Mouse (Mus musculus) MEL (cell line): ENCODE data around the gene Cand2. TPM values are rescaled to one million over a fixed set of nuclear protein-coding genes. Genes with fewer than 3 reads are reported as not detected.

Experiments
- DNase-seq: peaks from one replicate; pipeline ENCODE4 v3.0.0; 2011; ENCODE audit warnings: low read depth, low spot score
- H3K27ac ChIP-seq: 2 replicates; pipeline ENCODE4 v1.5.1; 2012; ENCODE audit warnings: low read depth, mild to moderate bottlenecking, control low read depth, low read length, moderate library complexity; ENCODE audit not compliant: control insufficient read depth
- H3K27me3 ChIP-seq, 2 experiments: fragments of 150-350 bp in 1 of 2; sonication (generic) in 1 of 2; 2 replicates each; pipeline ENCODE4 v1.6.1; 2012; ENCODE audit warnings: low read length in 2 of 2, mild to moderate bottlenecking in 2 of 2, improper control_type of control experiment in 1 of 2, moderate library complexity in 1 of 2; ENCODE audit not compliant: insufficient read depth in 2 of 2, control insufficient read depth in 1 of 2
- H3K36me3 ChIP-seq, 2 experiments: 2 replicates each; pipeline ENCODE4 v1.6.1; 2012 to 2014; ENCODE audit warnings: low read length in 2 of 2, improper control_type of control experiment in 1 of 2, inconsistent platforms in 1 of 2, mild to moderate bottlenecking in 1 of 2; ENCODE audit not compliant: insufficient read depth in 2 of 2, control insufficient read depth in 1 of 2
- H3K4me1 ChIP-seq, 2 experiments: fragments of 150-350 bp in 1 of 2; sonication (generic) in 1 of 2; 2 replicates each; pipeline ENCODE4 v1.6.1; 2012; ENCODE audit warnings: low read length in 2 of 2, improper control_type of control experiment in 1 of 2, mild to moderate bottlenecking in 1 of 2; ENCODE audit not compliant: insufficient read depth in 2 of 2, control insufficient read depth in 1 of 2
- H3K4me3 ChIP-seq, 2 experiments: fragments of 150-350 bp in 1 of 2; sonication (generic) in 1 of 2; 2 replicates each; pipeline ENCODE4 v1.5.1; 2012; ENCODE audit warnings: low read depth in 2 of 2, low read length in 2 of 2, mild to moderate bottlenecking in 2 of 2, moderate library complexity in 2 of 2, control low read depth in 1 of 2, improper control_type of control experiment in 1 of 2; ENCODE audit not compliant: control insufficient read depth in 1 of 2, insufficient read depth in 1 of 2
- H3K79me2 ChIP-seq: 2 replicates; pipeline ENCODE4 v1.6.1; 2012; ENCODE audit warnings: mild to moderate bottlenecking, low read length, moderate library complexity; ENCODE audit not compliant: control insufficient read depth, poor library complexity, insufficient read depth
- H3K9ac ChIP-seq: 2 replicates; pipeline ENCODE4 v1.6.1; 2012; ENCODE audit warnings: low read depth, mild to moderate bottlenecking, control low read depth, low read length, moderate library complexity; ENCODE audit not compliant: control insufficient read depth, poor library complexity, severe bottlenecking
- H3K9me3 ChIP-seq: fragments of 150-350 bp; sonication (generic); replicated peaks from 2 replicates; pipeline ENCODE4 v1.6.1; 2012; ENCODE audit warnings: mild to moderate bottlenecking, low read length, improper control_type of control experiment, moderate library complexity; ENCODE audit not compliant: insufficient read depth
- CHD1 ChIP-seq: IDR thresholded peaks from 2 replicates; pipeline ENCODE4 v1.6.1; 2012; ENCODE audit warnings: low read depth, mild to moderate bottlenecking, inconsistent platforms, low read length, improper control_type of control experiment
- CTCF ChIP-seq, 3 experiments: IDR thresholded peaks in 2 of 3; conservative IDR thresholded peaks in 1 of 3; 2 replicates each; pipeline ENCODE4 v1.5.1; 2011 to 2012; ENCODE audit warnings: low read length in 3 of 3, low read depth in 2 of 3, mild to moderate bottlenecking in 2 of 3, improper control_type of control experiment in 1 of 3, inconsistent platforms in 1 of 3, mixed read lengths in 1 of 3, moderate library complexity in 1 of 3; ENCODE audit not compliant: control insufficient read depth in 1 of 3, insufficient read depth in 1 of 3, poor library complexity in 1 of 3, severe bottlenecking in 1 of 3
- EP300 ChIP-seq, 2 experiments: IDR thresholded peaks; 2 replicates each; pipeline ENCODE4 v1.6.1; 2011; ENCODE audit warnings: improper control_type of control experiment in 2 of 2, low read length in 2 of 2, low read depth in 1 of 2, mild to moderate bottlenecking in 1 of 2
- ETS1 ChIP-seq: IDR thresholded peaks from 2 replicates; pipeline ENCODE4 v1.6.1; 2012; ENCODE audit warnings: low read depth, mild to moderate bottlenecking, inconsistent platforms, low read length, improper control_type of control experiment, moderate library complexity
- GABPA ChIP-seq: IDR thresholded peaks from 2 replicates; pipeline ENCODE4 v1.6.1; 2012; ENCODE audit warnings: low read depth, mild to moderate bottlenecking, inconsistent platforms, low read length, improper control_type of control experiment, moderate library complexity
- HCFC1 ChIP-seq: IDR thresholded peaks from 2 replicates; pipeline ENCODE4 v1.6.1; 2012; ENCODE audit warnings: low read depth, mild to moderate bottlenecking, inconsistent platforms, low read length, improper control_type of control experiment, moderate library complexity
- JUND ChIP-seq: IDR thresholded peaks from 2 replicates; pipeline ENCODE4 v1.6.1; 2011; ENCODE audit warnings: low read depth, mild to moderate bottlenecking, improper control_type of control experiment, low read length
- KAT2A ChIP-seq: conservative IDR thresholded peaks from 2 replicates; pipeline ENCODE4 v1.6.1; 2012; ENCODE audit warnings: low read depth, low read length, improper control_type of control experiment, inconsistent platforms
- MAX ChIP-seq: IDR thresholded peaks from 2 replicates; pipeline ENCODE4 v1.6.1; 2011; ENCODE audit warnings: low read length, improper control_type of control experiment
- MAZ ChIP-seq: IDR thresholded peaks from 2 replicates; pipeline ENCODE4 v1.6.1; 2012; ENCODE audit warnings: low read depth, mild to moderate bottlenecking, inconsistent platforms, low read length, improper control_type of control experiment
- MEF2A ChIP-seq: IDR thresholded peaks from 2 replicates; pipeline ENCODE4 v1.6.1; 2014; ENCODE audit warnings: low read depth, mild to moderate bottlenecking, inconsistent platforms, low read length, improper control_type of control experiment; ENCODE audit not compliant: poor library complexity, insufficient replicate concordance, severe bottlenecking; ENCODE audit errors: extremely low read depth
- MXI1 ChIP-seq: IDR thresholded peaks from 2 replicates; pipeline ENCODE4 v1.6.1; 2011; ENCODE audit warnings: mild to moderate bottlenecking, low read depth, low read length, improper control_type of control experiment
- POLR2AphosphoS2 ChIP-seq: IDR thresholded peaks from 2 replicates; pipeline ENCODE4 v1.6.1; 2011; ENCODE audit warnings: low read length, improper control_type of control experiment
- SMC3 ChIP-seq: IDR thresholded peaks from 2 replicates; pipeline ENCODE4 v1.6.1; 2011; ENCODE audit warnings: low read depth, low read length, improper control_type of control experiment
- TAL1 ChIP-seq: IDR thresholded peaks from 2 replicates; pipeline ENCODE4 v1.6.1; 2012; ENCODE audit warnings: mild to moderate bottlenecking, inconsistent platforms, low read length, moderate library complexity, mixed read lengths
- TBP ChIP-seq: IDR thresholded peaks from 2 replicates; pipeline ENCODE4 v1.8.0; 2011; ENCODE audit warnings: low read depth, low read length, improper control_type of control experiment
- UBTF ChIP-seq: IDR thresholded peaks from 2 replicates; pipeline ENCODE4 v1.6.1; 2012; ENCODE audit warnings: low read depth, mild to moderate bottlenecking, inconsistent platforms, low read length, improper control_type of control experiment, moderate library complexity, borderline replicate concordance; ENCODE audit not compliant: insufficient read depth
- ZKSCAN1 ChIP-seq: IDR thresholded peaks from 2 replicates; pipeline ENCODE4 v1.6.1; 2012; ENCODE audit warnings: low read depth, mild to moderate bottlenecking, inconsistent platforms, low read length, improper control_type of control experiment, moderate library complexity
- ZMIZ1 ChIP-seq: IDR thresholded peaks from 2 replicates; pipeline ENCODE4 v1.6.1; 2012; ENCODE audit warnings: low read depth, mild to moderate bottlenecking, inconsistent platforms, low read length, improper control_type of control experiment, moderate library complexity
- ZNF384 ChIP-seq: IDR thresholded peaks from 2 replicates; pipeline ENCODE4 v1.6.1; 2012; ENCODE audit warnings: low read depth, mild to moderate bottlenecking, inconsistent platforms, low read length, improper control_type of control experiment
- polyA plus RNA-seq, 2 experiments: library from polyadenylated mRNA; stranded (reverse) in 1 of 2; unstranded in 1 of 2; fragments of >175 nt in 1 of 2; fragments of >200 nt in 1 of 2; gene quantifications; 2 replicates each; pipeline versions ENCODE4 v1.2.1 to v1.2.4; 2012; ENCODE audit warnings: low replicate concordance in 2 of 2, low read depth in 1 of 2; ENCODE audit not compliant: insufficient read length in 2 of 2, insufficient read depth in 1 of 2, missing spikeins in 1 of 2
- total RNA-seq: library from RNA; depleted of rRNA; stranded (reverse); fragments of 300-350 nt; gene quantifications from 2 replicates; pipeline ENCODE4 v1.2.3, GENCODE M21; 2012

Cand2 gene
- total and polyA plus RNA-seq, 3 experiments = 1.8 to 6.6 TPM; not detected in 1

DNA sequence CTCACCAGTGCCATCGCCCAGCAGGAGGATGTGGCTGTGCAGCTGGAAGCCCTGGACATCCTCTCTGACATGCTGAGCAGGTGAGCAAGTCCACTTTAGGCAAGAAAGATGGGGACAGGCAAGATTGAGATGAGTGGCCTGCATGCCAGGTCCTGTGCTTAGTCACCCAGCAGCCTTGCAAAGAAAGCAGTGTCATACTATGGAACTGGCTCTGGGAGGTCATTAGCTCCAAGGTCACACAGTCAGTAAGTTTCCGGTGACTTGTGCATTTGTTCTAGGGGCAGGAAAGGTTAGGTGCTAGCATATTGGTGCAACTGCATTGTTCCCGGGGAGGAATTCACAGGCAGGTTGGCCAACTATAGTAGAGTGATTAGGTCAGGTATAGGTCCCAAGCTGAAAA lies 8.4 kb downstream of the Cand2 start:
- TF ChIP-seq JUND (no peak), MEF2A (no peak), UBTF (no peak)
- TF ChIP-seq, all 39 proteins: peak for 0
- Histone ChIP-seq H3K27me3 (no peaks in the 10 kb centered on the region), H3K27ac (no peak overlapping the region), H3K4me1 (no peaks in the 10 kb centered on the region), H3K79me2 (no peaks in the 10 kb centered on the region), H3K4me3 (no peak overlapping the region), H3K9ac (no peak overlapping the region), H3K36me3 (no peaks in the 10 kb centered on the region), H3K9me3 (no peaks in the 10 kb centered on the region)
- no peak for DNase-seq

DNA sequence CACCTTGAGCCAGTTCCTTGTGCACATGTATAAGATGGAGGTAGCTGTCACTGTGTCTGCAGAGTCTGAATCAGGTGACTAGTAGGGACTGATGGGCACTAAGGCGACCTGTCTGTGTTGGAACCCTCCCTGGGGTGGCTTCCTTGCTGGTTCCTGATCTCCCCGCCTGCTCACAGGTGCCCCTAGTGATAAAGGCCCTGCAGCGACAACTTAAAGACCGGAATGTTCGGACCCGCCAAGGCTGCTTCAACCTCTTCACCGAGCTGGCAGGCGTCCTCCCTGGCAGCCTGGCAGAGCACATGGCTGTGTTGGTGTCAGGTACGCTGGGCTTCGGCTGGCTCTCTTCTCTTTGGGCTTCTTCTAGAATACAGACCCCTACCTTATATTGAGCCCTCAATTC lies 16.7 kb downstream of the Cand2 start:
- no peak for TF ChIP-seq HCFC1
- no peak for TF ChIP-seq UBTF
- TF ChIP-seq MAZ = no peak
- no peak for TF ChIP-seq MAX
- no peak for TF ChIP-seq ETS1
- TF ChIP-seq EP300 (IDR thresholded peaks at IDR 0.05; ENCODE audit: low read depth in 1 of 2, low read length in 2 of 2) = no peak
- no peak for TF ChIP-seq MXI1
- no peak for TF ChIP-seq ZMIZ1
- no peak for TF ChIP-seq CHD1
- no peak overlapping the region for H3K9ac ChIP-seq
- no peaks in the 10 kb centered on the region for H3K27me3 ChIP-seq
- no peaks in the 10 kb centered on the region for H3K4me1 ChIP-seq
- no peaks in the 10 kb centered on the region for H3K36me3 ChIP-seq
- no peaks in the 10 kb centered on the region for H3K9me3 ChIP-seq
- H3K27ac ChIP-seq = no peak overlapping the region
- DNase-seq = no peak
- no peaks in the 10 kb centered on the region for H3K79me2 ChIP-seq
- no peak overlapping the region for H3K4me3 ChIP-seq

DNA sequence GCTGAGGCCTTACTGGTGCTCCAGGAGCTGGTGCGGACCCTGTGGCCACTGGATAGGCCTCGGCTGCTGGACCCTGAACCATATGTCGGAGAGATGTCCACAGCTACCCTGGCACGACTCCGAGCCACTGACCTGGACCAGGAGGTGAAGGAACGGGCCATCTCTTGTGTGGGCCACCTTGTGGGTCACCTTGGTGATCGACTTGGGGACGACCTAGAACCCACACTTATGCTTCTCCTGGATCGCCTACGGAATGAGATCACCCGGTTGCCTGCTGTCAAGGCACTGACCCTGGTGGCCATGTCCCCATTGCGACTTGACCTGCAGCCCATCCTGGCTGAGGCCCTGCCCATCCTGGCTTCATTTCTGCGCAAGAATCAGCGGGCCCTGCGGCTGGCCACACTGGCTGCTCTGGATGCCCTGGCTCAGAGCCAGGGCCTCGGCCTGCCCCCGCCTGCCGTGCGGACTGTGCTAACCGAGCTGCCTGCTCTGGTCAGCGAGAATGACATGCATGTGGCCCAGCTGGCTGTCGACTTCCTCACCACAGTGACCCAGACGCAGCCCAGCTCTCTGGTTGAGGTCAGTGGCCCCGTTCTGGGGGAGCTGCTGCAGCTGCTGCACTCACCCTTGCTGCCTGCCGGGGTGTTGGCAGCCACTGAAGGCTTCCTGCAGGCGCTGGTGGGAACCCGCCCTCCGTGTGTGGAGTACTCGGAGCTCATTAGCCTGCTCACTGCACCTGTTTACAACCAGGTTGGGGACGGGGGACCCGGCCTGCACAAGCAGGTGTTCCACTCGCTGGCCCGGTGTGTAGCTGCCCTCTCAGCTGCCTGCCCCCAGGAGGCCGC lies 17.7 kb downstream of the Cand2 start:
- no peak for TF ChIP-seq POLR2AphosphoS2
- no peak for TF ChIP-seq HCFC1
- TF ChIP-seq TBP = no peak
- TF ChIP-seq MAZ = no peak
- no peak for TF ChIP-seq TAL1
- no peak for TF ChIP-seq CTCF (IDR thresholded peaks at IDR 0.05 in 2 of 3, conservative IDR thresholded peaks at IDR 0.05 in 1 of 3; ENCODE audit: control insufficient read depth in 1 of 3, insufficient read depth in 1 of 3, low read depth in 2 of 3, low read length in 3 of 3, poor library complexity in 1 of 3, severe bottlenecking in 1 of 3)
- TF ChIP-seq ZNF384 = no peak
- no peak for TF ChIP-seq SMC3
- TF ChIP-seq GABPA = no peak
- no peak for TF ChIP-seq ZKSCAN1
- no peak for TF ChIP-seq KAT2A
- no peaks in the 10 kb centered on the region for H3K36me3 ChIP-seq
- no peaks in the 10 kb centered on the region for H3K79me2 ChIP-seq
- no peak for DNase-seq
- no peak overlapping the region for H3K27ac ChIP-seq
- H3K4me3 ChIP-seq = no peak overlapping the region
- no peaks in the 10 kb centered on the region for H3K4me1 ChIP-seq
- no peaks in the 10 kb centered on the region for H3K27me3 ChIP-seq
- no peaks in the 10 kb centered on the region for H3K9me3 ChIP-seq
- no peak overlapping the region for H3K9ac ChIP-seq
